Comparison of ENCODE assay signal across 16 mouse cellular contexts in genomic region chr12:82495936-82496335, GRCm38 (mm10).
"Had no signal": no experiment of that assay in that cellular context is flagged by ENCODE, and none has a peak within 500 bp of the region (broad histone marks: within the 10 kb centered on the region; RNA-seq: fewer than 3 reads in every experiment).

No protein-coding gene starts in this region.

- H3K36me3 ChIP-seq: neural tube, embryonic 13.5 days; neural tube, embryonic 15.5 days; stomach, embryonic 15.5 days had no signal

- DNase-seq: retina, postnatal 1 day; right cerebral cortex, adult 18-20 months; right cerebral cortex, postnatal 14 days; right cerebral cortex, postnatal 25 days; right cerebral cortex, postnatal 4 days; spleen, adult 18-20 months; thymus, adult 18-20 months; thymus, adult 2 months; thymus, postnatal 14 days; thymus, postnatal 25 days; thymus, postnatal 36 days; thymus, postnatal 4 days had no signal

- H3K4me3 ChIP-seq: neural tube, embryonic 13.5 days; neural tube, embryonic 15.5 days; stomach, embryonic 15.5 days had no signal

- H3K9ac ChIP-seq: neural tube, embryonic 13.5 days; neural tube, embryonic 15.5 days; stomach, embryonic 15.5 days had no signal

- H3K27ac ChIP-seq: neural tube, embryonic 13.5 days; neural tube, embryonic 15.5 days; stomach, embryonic 15.5 days; stomach, postnatal 0 days had no signal

- H3K4me2 ChIP-seq: neural tube, embryonic 13.5 days; neural tube, embryonic 15.5 days; stomach, embryonic 15.5 days had no signal

- H3K4me1 ChIP-seq: stomach, embryonic 15.5 days had no signal

- H3K9me3 ChIP-seq: neural tube, embryonic 13.5 days; neural tube, embryonic 15.5 days; stomach, embryonic 15.5 days had no signal

- H3K27me3 ChIP-seq: neural tube, embryonic 13.5 days; neural tube, embryonic 15.5 days; stomach, embryonic 15.5 days had no signal
